Mouse (Mus musculus) hindbrain, postnatal 0 days (tissue): ENCODE data around the gene Vmn2r47. TPM values are rescaled to one million over a fixed set of nuclear protein-coding genes. Genes with fewer than 3 reads are reported as not detected.
"Not testable (repeated sequence)": the region's sequence is repeated elsewhere in the genome, so short reads cannot be mapped to it uniquely, and the experiment has no call there.

ENCODE experiments used
- ATAC-seq: fragments of 200-750 bp; cut with Nextera tagmentation; 2 replicates; pipeline ENCODE4 v1.8.0; 2017; ENCODE audit warnings: mild to moderate bottlenecking, moderate TSS enrichment, moderate library complexity
- DNase-seq: peaks from one replicate; pipeline ENCODE4 v3.0.0-alpha.2; 2015; ENCODE audit warnings: low spot score
- H3K27ac ChIP-seq: fragments of 300-500 bp; sonication (generic); 2 replicates; pipeline ENCODE4 v1.5.1; 2014; ENCODE audit warnings: mild to moderate bottlenecking
- H3K27me3 ChIP-seq: fragments of 300-500 bp; sonication (generic); 2 replicates; pipeline ENCODE4 v1.6.1; 2014; ENCODE audit warnings: low read length, mixed read lengths; ENCODE audit not compliant: insufficient read depth
- H3K36me3 ChIP-seq: fragments of 300-500 bp; sonication (generic); 2 replicates; pipeline ENCODE4 v1.6.1; 2014; ENCODE audit warnings: low read length, mixed read lengths; ENCODE audit not compliant: insufficient read depth
- H3K4me1 ChIP-seq: fragments of 300-500 bp; sonication (generic); 2 replicates; pipeline ENCODE4 v1.6.1; 2014; ENCODE audit warnings: antibody characterized with exemption, low read length, mixed read lengths; ENCODE audit not compliant: insufficient read depth
- H3K4me2 ChIP-seq: fragments of 300-500 bp; sonication (generic); 2 replicates; pipeline ENCODE4 v1.6.1; 2014; ENCODE audit warnings: low read depth, mild to moderate bottlenecking, low read length, moderate library complexity, mixed read lengths
- H3K4me3 ChIP-seq: fragments of 300-500 bp; sonication (generic); 2 replicates; pipeline ENCODE4 v1.5.1; 2014; ENCODE audit warnings: low read length
- H3K9ac ChIP-seq: fragments of 300-500 bp; sonication (generic); replicated peaks from 2 replicates; pipeline ENCODE4 v1.6.1; 2014; ENCODE audit warnings: mild to moderate bottlenecking, low read length, moderate library complexity, mixed read lengths
- H3K9me3 ChIP-seq: fragments of 300-500 bp; sonication (generic); 2 replicates; pipeline ENCODE4 v1.6.1; 2016; ENCODE audit warnings: low read length, mixed read lengths
- WGBS: fragments of 180-500 bp; shearing (Covaris S2); extraction: QIAGEN DNeasy Blood & Tissue Kit; methylation state at CpG from one replicate; pipeline ENCODE4 v1.1.7; 2014; 5-methylcytosine and 5-hydroxymethylcytosine counted together
- polyA plus RNA-seq: library from polyadenylated mRNA; unstranded; fragments of >200 nt; fragmentation: Nextera tagmentation; extraction: Ambion mirVana; gene quantifications from 2 replicates; pipeline ENCODE4 v1.2.1, GENCODE M21; 2015
- total RNA-seq: library from RNA; depleted of rRNA; stranded (reverse); fragments of >200 nt; gene quantifications from 2 replicates; pipeline ENCODE4 v1.2.3, GENCODE M21; 2014; rRNA removed

Vmn2r47 gene
- not detected in 2 replicates for total RNA-seq
- not detected in 2 replicates for polyA plus RNA-seq

- not testable (repeated sequence) for H3K36me3 ChIP-seq, DNase-seq, H3K27ac ChIP-seq, H3K4me2 ChIP-seq, ATAC-seq, H3K4me1 ChIP-seq, H3K27me3 ChIP-seq, H3K4me3 ChIP-seq, H3K9me3 ChIP-seq, H3K9ac ChIP-seq
- no CpG with 5 or more reads among the region's 1 CpGs for WGBS
Measured at GRCm38 (mm10) chr7:9841225-9841624, at the start of gene Vmn2r47. Gene Vmn2r47 (minus strand): TSS chr7:9841325.

- ATAC-seq, H3K9me3 ChIP-seq, H3K9ac ChIP-seq, DNase-seq, H3K4me1 ChIP-seq, H3K27me3 ChIP-seq, H3K27ac ChIP-seq, H3K4me2 ChIP-seq, H3K4me3 ChIP-seq, H3K36me3 ChIP-seq: not testable (repeated sequence)
- WGBS, result no CpG with 5 or more reads among the region's 1 CpGs
Measured at GRCm38 (mm10) chr7:9770471-9770870, 70.7 kb downstream of the Vmn2r47 start, which contains the start of gene Vmn2r46. Gene Vmn2r46 (minus strand): TSS chr7:9770571.

Other genes starting within 250 kb of the Vmn2r47 start
- gene Vmn2r46, start 70.8 kb downstream of the Vmn2r47 start, total RNA-seq, result not detected in 2 replicates
- gene Vmn2r46, start 70.8 kb downstream of the Vmn2r47 start, polyA plus RNA-seq, result not detected in 2 replicates
- gene Vmn2r48, start 112.3 kb upstream of the Vmn2r47 start, total RNA-seq, result not detected in 2 replicates
- not detected in 2 replicates for gene Vmn2r48, start 112.3 kb upstream of the Vmn2r47 start, polyA plus RNA-seq
- not detected in 2 replicates for gene Vmn2r49, start 150.9 kb upstream of the Vmn2r47 start, total RNA-seq
- gene Vmn2r49, start 150.9 kb upstream of the Vmn2r47 start, polyA plus RNA-seq, result not detected in 2 replicates
- gene Vmn2r50, start 212.0 kb upstream of the Vmn2r47 start, total RNA-seq, result not detected in 2 replicates
- not detected in 2 replicates for gene Vmn2r50, start 212.0 kb upstream of the Vmn2r47 start, polyA plus RNA-seq